Mouse (Mus musculus): ENCODE data around the gene Podn.

Podn gene

DNA sequence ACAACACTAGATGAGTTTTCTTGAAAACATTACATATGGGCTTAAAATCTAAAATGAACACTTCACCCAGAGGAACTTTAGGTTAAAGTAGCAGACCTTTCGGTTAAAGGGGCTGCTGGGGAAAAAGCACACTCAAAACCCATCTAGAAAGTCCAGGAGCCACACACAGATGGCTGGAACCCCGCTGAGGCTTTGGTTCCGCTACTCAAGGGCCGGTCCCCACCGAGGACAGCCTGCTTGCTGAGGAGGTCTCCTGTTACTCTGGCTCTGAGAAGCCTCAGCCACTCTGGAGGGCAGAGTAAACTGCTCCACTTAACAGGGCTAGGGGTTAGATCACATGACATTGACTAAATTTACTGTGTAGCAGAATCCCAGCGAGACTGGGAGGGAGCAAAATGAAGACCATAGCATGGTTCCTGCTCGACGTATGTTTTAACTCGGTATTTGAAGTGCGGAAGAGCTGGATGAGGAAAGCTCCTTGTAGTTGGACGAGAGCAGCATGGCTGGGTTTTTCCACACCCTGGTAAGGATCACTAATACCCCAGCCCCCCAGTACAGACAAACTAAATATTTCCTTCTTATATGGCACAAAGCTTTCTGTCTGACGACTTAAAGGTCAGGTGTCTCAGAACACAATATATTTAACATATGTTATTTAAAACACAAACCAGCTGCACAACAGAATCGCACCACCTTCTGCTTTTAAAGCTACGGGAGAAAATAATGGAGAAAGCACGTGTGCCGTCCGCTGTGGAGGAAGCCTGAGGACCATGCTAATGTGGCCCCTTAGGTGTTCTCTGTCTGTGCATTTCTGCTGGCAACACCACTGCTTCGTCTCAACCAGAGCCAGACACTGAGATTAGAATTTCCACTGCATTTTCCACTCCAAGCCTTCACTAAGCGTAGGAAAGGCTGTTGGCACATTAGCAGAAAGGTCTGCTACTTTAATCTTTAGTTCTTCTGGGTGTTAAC is 50.8 kb downstream of the Podn start:
- DNase-seq (ENCODE audit: low spot score): no peak

DNA sequence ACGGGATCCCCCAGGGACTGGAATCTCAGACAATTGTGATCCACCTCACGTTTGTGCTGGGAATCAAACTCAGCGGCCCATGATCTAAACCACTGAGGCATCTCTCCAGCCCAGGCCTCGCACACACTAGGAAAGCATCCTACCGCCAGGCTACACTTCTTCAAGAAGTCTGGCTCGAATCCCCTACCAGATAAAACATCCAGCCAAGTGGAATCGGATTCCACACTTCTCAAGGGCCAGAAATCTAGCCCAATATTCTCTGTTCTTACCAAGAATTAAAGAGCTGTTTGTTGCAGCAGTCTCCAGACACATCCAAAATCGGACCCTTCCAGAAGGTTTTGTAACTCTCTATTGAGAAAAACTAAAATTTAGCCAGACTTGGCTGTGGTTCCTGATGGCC is 59.2 kb downstream of the Podn start:
- DNase-seq (ENCODE audit: low spot score): no peak

- DNase-seq (ENCODE audit: low spot score): no peak
Observed at GRCm38 (mm10) chr4:108033041-108033764, 63.0 kb downstream of the Podn start.

GRCm38 (mm10) chr4:108032352-108032849 is 63.8 kb downstream of the Podn start:
- no peak for DNase-seq (ENCODE audit: low spot score)

DNA sequence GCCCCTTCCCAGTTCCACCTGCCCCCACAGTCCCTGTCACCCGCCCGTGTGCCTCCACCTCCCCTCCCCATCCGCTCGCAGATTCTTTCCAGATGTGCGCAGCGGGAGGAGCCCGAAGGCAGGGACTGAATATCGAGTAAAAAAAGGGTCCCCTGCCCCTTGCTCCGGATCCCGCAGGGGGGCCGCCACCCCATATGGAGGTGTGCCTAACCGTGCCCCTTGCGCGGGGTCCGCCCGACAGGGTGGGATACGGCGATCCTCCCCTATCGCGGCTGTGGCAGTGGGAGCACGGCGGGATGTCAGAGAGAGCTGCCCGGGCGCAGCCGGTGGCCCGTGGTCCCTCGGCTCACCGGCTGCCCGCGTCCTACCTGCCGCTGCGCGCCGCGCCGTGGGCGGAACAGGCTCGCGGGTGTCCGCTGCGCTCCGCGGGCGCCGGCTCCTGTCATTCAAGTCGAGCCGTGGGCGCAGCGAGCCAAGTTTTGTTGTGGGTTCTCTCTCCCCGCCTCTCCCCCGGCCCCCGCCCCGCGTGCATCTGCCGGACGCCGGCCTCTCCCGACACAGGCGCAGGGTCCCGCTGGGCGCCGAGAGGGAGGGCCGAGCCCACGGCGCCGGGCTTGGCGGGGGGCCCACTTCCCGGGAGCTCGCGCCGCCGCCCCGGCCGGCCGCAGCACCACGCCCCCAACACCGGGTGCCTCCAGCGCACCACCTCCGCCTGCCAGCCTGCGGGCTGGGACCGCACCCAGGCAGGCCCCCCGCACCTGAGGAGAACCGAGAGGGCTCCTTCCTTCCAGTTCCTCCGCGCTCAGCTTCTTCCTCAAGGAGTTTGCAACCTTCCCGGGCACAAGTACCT is 64.5 kb downstream of the Podn start:
- no peak for DNase-seq (ENCODE audit: low spot score)

GRCm38 (mm10) chr4:108030888-108031501 is 65.2 kb downstream of the Podn start:
- DNase-seq (ENCODE audit: low spot score): no peak

DNA sequence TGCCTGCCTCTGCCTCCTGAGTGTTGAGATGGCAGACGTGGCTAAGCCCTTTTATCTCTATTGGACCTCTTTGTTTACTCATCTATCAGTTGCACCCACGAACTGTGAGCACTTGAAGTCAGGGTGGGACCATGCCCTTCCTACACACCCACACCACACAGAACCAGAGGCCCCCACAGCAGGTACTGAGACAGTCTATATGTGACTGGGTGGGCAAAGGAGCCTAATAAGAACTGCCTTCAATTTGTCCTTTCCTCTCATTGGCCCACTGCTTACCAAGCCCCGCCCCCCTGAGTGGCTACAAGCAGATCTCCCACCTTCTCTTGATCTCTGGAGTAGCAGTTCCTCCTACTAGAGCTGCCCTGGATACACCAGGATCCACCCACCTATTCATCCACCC is 70.1 kb downstream of the Podn start:
- no peak for DNase-seq (ENCODE audit: low spot score)

GRCm38 (mm10) chr4:108025269-108025668 is 71.0 kb downstream of the Podn start:
- DNase-seq (ENCODE audit: low spot score): no peak

- no peak for DNase-seq (ENCODE audit: low spot score)
Observed at GRCm38 (mm10) chr4:108024641-108025040, 71.6 kb downstream of the Podn start.

DNA sequence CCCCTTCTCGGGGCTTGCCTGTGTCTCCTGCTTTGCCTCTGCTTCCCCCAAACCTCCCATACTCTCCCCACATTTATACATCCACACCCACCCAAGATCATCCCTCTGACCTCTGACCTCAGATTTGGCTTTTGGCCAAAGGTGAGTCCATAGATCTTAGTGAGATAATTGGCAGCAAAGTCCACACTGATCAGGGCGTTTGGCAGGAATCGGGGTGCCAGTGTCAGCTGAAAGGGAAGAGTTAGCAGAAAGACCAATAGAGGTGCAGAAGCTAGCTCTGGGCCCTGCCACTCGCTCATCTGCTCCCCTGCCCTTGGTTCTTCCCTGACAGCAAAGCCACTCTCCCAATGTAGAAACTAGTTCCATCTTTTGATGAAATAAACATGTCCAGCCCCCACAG is 73.1 kb downstream of the Podn start:
- DNase-seq (ENCODE audit: low spot score): no peak

DNA sequence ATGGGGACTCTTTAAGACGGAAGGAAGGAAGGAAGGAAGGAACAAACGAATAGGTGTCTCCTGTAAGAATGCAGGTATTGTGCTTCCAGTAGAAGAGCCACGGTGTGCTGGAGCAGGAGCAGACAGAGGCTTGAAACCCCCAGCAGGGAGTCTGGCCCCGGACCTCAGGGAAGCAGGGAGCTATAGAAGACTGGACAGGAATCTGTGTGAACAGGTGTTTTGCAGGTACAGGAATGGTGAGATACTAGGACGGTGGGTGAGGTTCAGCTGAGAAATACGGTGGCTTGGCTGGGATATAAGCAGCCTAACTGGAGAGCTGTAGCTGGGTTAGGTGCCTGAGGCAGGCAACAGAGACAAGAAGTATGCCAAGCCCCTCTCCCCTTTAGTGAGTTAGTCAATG is 76.1 kb downstream of the Podn start:
- no peak for DNase-seq (ENCODE audit: low spot score)

DNA sequence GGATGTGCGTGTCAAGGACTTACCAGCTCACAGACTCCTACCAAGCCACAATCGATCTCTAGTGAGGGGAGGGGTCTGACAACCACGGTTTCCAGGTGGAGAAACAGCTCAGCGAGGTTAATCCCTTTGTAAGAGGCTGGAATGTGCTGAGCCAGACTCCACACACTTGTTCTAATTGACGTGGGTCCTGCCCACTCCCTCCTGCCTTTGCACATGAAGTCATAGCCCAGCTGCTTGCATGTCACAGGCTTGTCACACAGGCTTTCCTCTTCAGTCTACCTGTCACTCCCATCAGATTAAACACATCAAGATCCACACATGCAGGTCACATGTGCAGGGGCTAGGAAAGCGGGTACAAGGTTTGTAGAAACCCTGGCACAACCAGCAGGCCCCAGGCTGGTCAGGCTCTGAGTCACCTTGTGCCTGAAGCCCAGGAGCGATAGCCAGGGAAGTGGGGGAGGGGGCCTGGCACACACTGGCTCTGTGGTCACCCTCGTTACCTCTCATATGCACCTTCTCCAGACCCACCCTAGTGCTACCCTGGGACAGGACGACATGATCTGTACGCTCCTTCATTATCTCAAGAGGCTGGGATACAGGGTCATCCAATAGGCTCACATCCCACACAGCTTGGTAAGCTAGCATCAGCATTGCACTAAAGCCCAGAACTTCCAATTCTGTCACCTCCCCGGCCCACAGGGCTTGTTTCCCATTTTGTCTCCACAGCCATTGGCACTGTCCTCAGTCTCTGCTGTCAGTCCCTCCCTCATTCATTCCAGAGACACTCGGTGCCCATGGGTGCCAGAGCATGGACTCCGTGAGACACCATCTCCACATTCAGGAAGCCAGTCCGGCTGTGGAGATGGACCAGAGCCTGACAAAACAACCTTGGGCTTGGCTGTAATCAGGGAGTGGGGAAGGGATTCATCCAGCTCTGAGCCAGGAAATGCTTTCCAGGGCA is 77.0 kb downstream of the Podn start:
- DNase-seq (ENCODE audit: low spot score): no peak

- DNase-seq (ENCODE audit: low spot score): no peak
Observed at GRCm38 (mm10) chr4:108018241-108018923, 77.9 kb downstream of the Podn start.

DNA sequence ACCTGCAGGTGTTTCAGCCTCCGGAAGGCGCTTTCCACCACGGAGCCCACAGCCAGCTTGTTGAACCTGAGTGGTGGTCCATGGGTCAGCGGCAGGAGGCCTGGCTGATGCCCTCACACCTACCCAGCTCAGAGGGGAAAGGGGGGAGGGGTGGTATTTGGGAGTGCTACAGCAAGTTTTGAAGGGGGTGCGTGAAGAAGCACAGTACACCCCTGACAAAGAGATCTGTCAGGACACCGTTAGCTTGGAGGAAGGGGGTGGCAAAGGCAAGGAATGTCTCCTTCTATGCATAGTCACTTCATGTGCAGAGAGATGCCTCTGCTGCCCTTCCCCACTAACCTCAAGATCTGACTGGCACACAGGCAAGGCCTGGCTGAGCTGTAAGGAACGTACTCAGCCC is 78.4 kb downstream of the Podn start:
- DNase-seq (ENCODE audit: low spot score): no peak

- DNase-seq (ENCODE audit: low spot score): no peak
Observed at GRCm38 (mm10) chr4:108016321-108016720, 79.9 kb downstream of the Podn start.

DNA sequence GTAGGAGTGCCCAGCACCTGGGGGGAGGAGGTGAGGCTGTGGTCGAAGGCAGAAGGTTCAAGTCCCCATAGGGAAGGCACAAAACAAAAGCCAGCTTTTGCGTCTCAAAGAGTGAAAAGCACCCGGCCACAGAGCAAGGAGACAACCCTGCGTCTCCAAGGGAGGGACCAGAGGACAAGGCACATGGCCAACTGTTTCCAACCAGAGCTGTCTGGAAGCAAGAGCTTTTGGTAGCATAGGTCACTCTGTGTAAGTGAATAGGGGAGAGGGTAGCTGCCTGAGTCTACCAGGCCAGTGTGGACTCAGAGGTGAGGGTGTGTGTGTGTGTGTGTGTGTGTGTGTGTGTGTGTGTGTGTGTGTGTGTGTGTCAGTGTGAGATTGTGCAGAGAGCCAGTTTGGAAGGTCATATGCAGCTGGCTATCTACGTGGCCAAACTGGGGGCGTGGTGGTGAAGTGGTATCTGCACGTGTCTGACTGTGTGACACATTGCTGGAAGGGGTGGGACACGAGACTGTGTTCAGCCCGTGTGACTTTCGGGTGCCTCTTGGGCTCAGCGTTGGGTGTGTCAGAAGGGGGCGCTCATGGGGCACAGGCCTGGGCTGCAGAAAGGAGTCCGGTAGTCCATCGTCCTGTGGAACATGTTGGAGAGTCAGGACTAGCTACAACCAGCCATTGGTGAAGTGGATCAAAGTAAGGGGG is 81.0 kb downstream of the Podn start:
- no peak for DNase-seq (ENCODE audit: low spot score)

- DNase-seq (ENCODE audit: low spot score): no peak
Observed at GRCm38 (mm10) chr4:108014466-108014865, 81.8 kb downstream of the Podn start.

- DNase-seq (ENCODE audit: low spot score): no peak
Observed at GRCm38 (mm10) chr4:108008541-108008940, 87.7 kb downstream of the Podn start.

GRCm38 (mm10) chr4:108007532-108008103 is 88.6 kb downstream of the Podn start:
- no peak for DNase-seq (ENCODE audit: low spot score)

Data from layer of hippocampus, adult 9-10 months (tissue).